Mouse (Mus musculus): ENCODE data around the gene Fyn. TPM values are rescaled to one million over a fixed set of nuclear protein-coding genes. Genes with fewer than 3 reads are reported as not detected.
A peak's percentile ranks its signal among the peaks of the same experiment; 100 is the strongest.

Fyn gene
- polyA plus RNA-seq, 1 experiment from 2014 or later = 36.0 TPM

DNA sequence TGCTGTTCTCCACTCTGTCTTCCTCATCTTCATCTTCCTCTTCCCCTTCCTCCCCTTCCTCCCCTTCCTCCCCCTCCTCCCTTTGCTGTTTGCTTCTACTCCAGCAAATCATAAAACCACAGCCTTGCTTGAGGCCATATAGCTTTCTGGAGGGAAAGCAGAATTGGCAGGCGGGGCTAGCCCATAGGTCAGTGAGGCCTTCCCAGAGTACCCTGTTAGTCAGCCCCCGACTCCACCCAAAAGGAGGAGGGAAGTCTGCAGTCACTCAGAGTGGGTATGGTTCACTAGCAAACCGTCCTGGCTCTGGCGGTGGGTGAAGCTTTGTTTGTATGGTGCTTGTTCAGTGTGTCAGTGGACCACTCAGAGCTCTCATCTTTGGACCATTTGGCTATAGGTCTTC, 80.5 kb downstream of the Fyn start:
- H3K4me3 ChIP-seq (ENCODE audit: low read depth, low read length) = no peak overlapping the region
- DNase-seq (ENCODE audit: low spot score) (no peak), ATAC-seq (replicated peaks; ENCODE audit: low FRiP score, low TSS enrichment, low read depth) (peak; percentile 52)
- no peak overlapping the region for H3K4me2 ChIP-seq (ENCODE audit: low read length)
- 51% methylated on average over 4 of the region's 4 CpGs for WGBS
- peaks cover 21% of the 10 kb centered on the region for H3K4me1 ChIP-seq (replicated peaks; ENCODE audit: control insufficient read depth, insufficient read depth, low read length)
- H3K36me3 ChIP-seq (ENCODE audit: control insufficient read depth, insufficient read depth, low read length) = no peaks in the 10 kb centered on the region
- no peaks in the 10 kb centered on the region for H3K27me3 ChIP-seq (replicated peaks; ENCODE audit: control insufficient read depth, insufficient read depth, low read length)
- no peak overlapping the region for H3K9ac ChIP-seq (ENCODE audit: low read length)
- no peak overlapping the region for H3K27ac ChIP-seq (ENCODE audit: low read depth)
- H3K9me3 ChIP-seq (ENCODE audit: control insufficient read depth, low read length) = no peaks in the 10 kb centered on the region

DNA sequence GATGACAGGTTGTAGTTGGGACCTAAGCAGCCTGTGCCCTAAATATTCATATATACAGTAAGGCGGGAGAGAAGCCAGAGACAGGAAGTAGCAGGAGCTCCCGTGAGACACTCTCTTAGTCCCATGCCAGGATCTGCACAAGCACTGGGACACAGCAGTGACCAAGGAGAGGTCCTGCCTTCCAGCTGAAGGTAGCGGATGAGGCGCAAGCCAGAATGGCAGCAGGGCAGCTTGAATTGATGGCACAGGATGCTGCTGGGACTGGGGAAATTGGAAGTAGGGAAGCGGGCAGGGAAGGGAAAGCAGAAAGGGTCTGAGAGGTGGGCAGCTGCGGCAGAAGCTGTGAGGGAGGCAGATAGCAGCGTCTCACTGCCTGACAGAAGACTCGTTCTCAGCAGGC, 81.7 kb downstream of the Fyn start:
- Histone ChIP-seq H3K4me2 (ENCODE audit: low read length) (no peak overlapping the region), H3K4me3 (ENCODE audit: low read depth, low read length) (no peak overlapping the region), H3K27me3 (replicated peaks; ENCODE audit: control insufficient read depth, insufficient read depth, low read length) (no peaks in the 10 kb centered on the region), H3K36me3 (ENCODE audit: control insufficient read depth, insufficient read depth, low read length) (no peaks in the 10 kb centered on the region), H3K9me3 (ENCODE audit: control insufficient read depth, low read length) (no peaks in the 10 kb centered on the region), H3K9ac (ENCODE audit: low read length) (no peak overlapping the region), H3K4me1 (replicated peaks; ENCODE audit: control insufficient read depth, insufficient read depth, low read length) (peaks cover 23% of the 10 kb centered on the region), H3K27ac (ENCODE audit: low read depth) (peak overlapping the region; percentile 47; the same call in 1 of the 2 replicates)
- WGBS = 57% methylated on average over 8 of the region's 8 CpGs
- no peak for ATAC-seq (replicated peaks; ENCODE audit: low FRiP score, low TSS enrichment, low read depth)
- DNase-seq (ENCODE audit: low spot score) = no peak

DNA sequence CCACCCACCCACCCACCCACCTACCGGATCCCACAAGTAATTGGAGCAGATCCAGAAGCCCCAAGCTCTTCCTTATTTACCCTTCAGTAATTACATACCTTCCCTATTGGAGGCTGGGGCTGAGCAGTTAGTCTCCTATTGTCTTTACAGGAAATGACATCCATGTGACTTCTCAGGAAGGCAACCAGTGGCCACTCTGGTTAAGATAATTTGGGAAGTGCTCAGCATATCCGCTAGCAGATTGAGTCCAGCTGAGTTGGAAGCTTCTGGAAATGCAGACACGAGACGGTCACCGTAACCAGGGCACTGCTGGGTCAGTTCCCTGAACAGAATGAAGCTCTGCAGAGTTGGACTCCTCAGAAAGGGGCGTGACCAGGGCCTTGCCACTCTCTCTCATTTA, 82.4 kb downstream of the Fyn start:
- Histone ChIP-seq H3K4me3 (ENCODE audit: low read depth, low read length) (no peak overlapping the region), H3K27me3 (replicated peaks; ENCODE audit: control insufficient read depth, insufficient read depth, low read length) (no peaks in the 10 kb centered on the region), H3K4me2 (ENCODE audit: low read length) (no peak overlapping the region), H3K4me1 (replicated peaks; ENCODE audit: control insufficient read depth, insufficient read depth, low read length) (peaks cover 23% of the 10 kb centered on the region), H3K27ac (ENCODE audit: low read depth) (no peak overlapping the region), H3K9me3 (ENCODE audit: control insufficient read depth, low read length) (no peaks in the 10 kb centered on the region), H3K9ac (ENCODE audit: low read length) (no peak overlapping the region), H3K36me3 (ENCODE audit: control insufficient read depth, insufficient read depth, low read length) (no peaks in the 10 kb centered on the region; the same call in 1 of the 2 replicates)
- DNase-seq (ENCODE audit: low spot score) (no peak), ATAC-seq (replicated peaks; ENCODE audit: low FRiP score, low TSS enrichment, low read depth) (no peak)
- WGBS = 58% methylated on average over 6 of the region's 6 CpGs

DNA sequence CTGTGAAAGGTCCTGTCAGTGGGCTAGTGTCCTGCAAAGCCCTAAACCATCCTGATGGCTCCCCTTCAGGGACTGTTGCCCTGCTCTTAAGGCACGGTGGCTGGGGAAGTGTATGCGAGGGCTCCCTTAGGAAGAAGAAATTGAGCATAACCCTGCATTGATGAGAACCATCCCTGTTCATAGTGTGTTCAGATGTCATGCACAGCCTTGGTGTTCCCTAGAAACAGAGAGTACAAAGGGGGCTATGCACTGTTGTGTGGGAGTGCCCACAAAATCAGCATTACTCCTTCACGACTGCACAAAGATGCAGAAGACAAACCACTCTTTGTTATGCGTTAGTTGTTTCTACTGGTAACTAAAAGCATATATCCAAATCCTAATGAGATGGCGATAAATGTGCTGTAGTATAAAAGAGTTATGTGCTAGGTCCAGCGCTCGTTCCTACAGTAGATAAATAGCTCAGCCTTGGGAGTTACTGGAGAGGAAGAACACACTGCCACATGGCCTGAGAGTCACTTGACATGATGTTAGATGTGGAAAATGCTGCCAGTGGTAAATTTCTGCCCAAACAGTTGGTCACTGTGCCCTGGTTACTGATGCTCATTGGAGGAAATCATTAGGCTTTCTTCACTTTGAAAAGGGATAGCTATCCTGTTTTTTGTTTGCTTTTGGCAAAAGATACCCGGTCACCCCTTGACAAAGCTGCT, 83.4 kb downstream of the Fyn start:
- no peaks in the 10 kb centered on the region for H3K27me3 ChIP-seq (replicated peaks; ENCODE audit: control insufficient read depth, insufficient read depth, low read length)
- H3K36me3 ChIP-seq (ENCODE audit: control insufficient read depth, insufficient read depth, low read length) = no peaks in the 10 kb centered on the region; the same call in 1 of the 2 replicates
- no peak overlapping the region for H3K4me3 ChIP-seq (ENCODE audit: low read depth, low read length)
- H3K9me3 ChIP-seq (ENCODE audit: control insufficient read depth, low read length) = no peaks in the 10 kb centered on the region
- H3K4me1 ChIP-seq (replicated peaks; ENCODE audit: control insufficient read depth, insufficient read depth, low read length) = peaks cover 23% of the 10 kb centered on the region
- DNase-seq (ENCODE audit: low spot score) = no peak
- H3K9ac ChIP-seq (ENCODE audit: low read length) = no peak overlapping the region
- WGBS = 74% methylated on average over 8 of the region's 8 CpGs
- ATAC-seq (replicated peaks; ENCODE audit: low FRiP score, low TSS enrichment, low read depth) = no peak
- H3K4me2 ChIP-seq (ENCODE audit: low read length) = no peak overlapping the region
- no peak overlapping the region for H3K27ac ChIP-seq (ENCODE audit: low read depth)

DNA sequence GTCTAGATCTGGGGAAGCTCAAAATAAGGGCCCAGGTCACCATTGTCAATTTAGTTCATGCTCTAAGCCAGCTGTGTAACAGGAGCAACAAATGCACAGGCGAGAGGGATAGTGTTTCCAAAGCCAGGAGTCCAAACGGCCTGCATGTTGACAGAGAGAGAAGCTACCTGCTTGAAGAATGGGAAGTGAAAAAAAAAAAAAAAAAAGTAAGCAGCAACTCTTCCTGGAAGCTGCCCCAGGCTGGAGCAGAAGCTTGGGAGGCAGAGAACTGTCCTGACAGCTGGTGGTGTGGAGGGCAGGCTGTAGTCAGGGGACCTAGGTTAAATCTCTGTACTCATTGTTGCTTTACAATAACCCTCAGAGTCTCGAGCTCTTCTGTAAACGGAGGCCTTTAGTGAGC, 86.7 kb downstream of the Fyn start:
- Histone ChIP-seq H3K27ac (ENCODE audit: low read depth) (no peak overlapping the region), H3K9me3 (ENCODE audit: control insufficient read depth, low read length) (no peaks in the 10 kb centered on the region), H3K36me3 (ENCODE audit: control insufficient read depth, insufficient read depth, low read length) (no peaks in the 10 kb centered on the region; the same call in 1 of the 2 replicates), H3K4me2 (ENCODE audit: low read length) (no peak overlapping the region), H3K4me3 (ENCODE audit: low read depth, low read length) (no peak overlapping the region), H3K4me1 (replicated peaks; ENCODE audit: control insufficient read depth, insufficient read depth, low read length) (peaks cover 32% of the 10 kb centered on the region), H3K9ac (ENCODE audit: low read length) (no peak overlapping the region), H3K27me3 (replicated peaks; ENCODE audit: control insufficient read depth, insufficient read depth, low read length) (no peaks in the 10 kb centered on the region)
- ATAC-seq (replicated peaks; ENCODE audit: low FRiP score, low TSS enrichment, low read depth) (no peak), DNase-seq (ENCODE audit: low spot score) (no peak)
- 53% methylated on average over 4 of the region's 4 CpGs for WGBS

DNA sequence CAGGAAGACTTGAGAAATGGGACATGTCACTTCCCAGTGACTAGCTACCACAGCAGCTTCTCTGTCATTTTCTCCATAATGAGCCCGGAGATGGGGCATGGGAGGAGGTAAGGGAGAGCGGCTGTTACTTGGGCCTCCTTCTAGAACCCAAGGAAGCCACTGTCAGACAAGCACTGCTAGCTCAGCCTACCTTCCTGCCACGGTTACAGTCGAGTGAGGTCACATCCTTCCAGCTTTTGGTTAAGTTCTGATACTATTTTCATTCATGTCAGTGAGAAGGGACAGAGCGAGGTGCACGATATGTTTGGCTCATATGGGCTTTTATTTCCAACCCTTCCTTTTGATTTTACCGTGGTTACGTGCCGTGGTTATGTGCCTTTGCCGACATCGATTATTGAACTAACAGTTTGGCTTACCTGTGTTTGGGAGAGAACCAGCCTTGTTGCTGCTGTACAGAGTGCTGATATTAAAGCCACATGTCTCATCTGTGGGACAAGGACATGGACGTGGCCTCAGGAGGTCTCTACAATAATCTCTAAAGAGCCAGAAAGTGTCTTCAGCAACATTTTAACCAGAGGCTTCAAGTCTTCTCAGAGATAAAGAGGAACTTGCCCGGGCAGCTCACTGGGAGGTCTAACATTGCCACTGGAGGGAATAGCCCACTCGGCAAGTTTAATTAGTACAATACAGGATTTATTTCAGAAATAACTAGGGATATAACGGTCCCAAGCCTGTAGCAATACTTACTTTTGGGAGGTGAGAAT, 87.4 kb downstream of the Fyn start:
- H3K4me2 ChIP-seq (ENCODE audit: low read length) = no peak overlapping the region
- H3K4me3 ChIP-seq (ENCODE audit: low read depth, low read length) = no peak overlapping the region
- H3K4me1 ChIP-seq (replicated peaks; ENCODE audit: control insufficient read depth, insufficient read depth, low read length) = peaks cover 31% of the 10 kb centered on the region
- no peak overlapping the region for H3K27ac ChIP-seq (ENCODE audit: low read depth)
- DNase-seq (ENCODE audit: low spot score) (no peak), ATAC-seq (replicated peaks; ENCODE audit: low FRiP score, low TSS enrichment, low read depth) (no peak)
- 87% methylated on average over 15 of the region's 15 CpGs for WGBS
- H3K9me3 ChIP-seq (ENCODE audit: control insufficient read depth, low read length) = no peaks in the 10 kb centered on the region
- H3K36me3 ChIP-seq (ENCODE audit: control insufficient read depth, insufficient read depth, low read length) = no peaks in the 10 kb centered on the region; the same call in 1 of the 2 replicates
- H3K27me3 ChIP-seq (replicated peaks; ENCODE audit: control insufficient read depth, insufficient read depth, low read length) = no peaks in the 10 kb centered on the region
- H3K9ac ChIP-seq (ENCODE audit: low read length) = no peak overlapping the region

DNA sequence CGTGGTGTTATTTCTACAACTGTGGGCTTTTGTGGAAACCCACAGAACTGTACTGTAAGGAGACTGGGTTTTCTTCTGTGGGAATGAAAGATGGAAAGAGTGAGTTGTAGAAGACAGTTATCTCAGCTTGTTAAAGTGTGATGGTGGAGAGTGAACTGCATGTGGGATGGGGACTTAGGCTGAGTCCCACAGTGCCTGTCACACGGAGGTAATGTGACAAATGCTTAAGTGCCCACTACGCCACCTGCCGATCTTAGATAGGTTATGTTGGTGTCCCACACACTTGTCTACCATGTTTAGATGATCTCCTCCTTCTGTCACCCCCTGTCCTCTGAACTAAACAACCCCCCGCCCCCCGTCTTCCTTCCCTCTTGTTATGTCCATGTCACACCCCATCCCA, 88.1 kb downstream of the Fyn start:
- 88% methylated on average over 6 of the region's 6 CpGs for WGBS
- H3K4me1 ChIP-seq (replicated peaks; ENCODE audit: control insufficient read depth, insufficient read depth, low read length) = peaks cover 25% of the 10 kb centered on the region
- no peak overlapping the region for H3K4me2 ChIP-seq (ENCODE audit: low read length)
- no peak overlapping the region for H3K27ac ChIP-seq (ENCODE audit: low read depth)
- no peak for DNase-seq (ENCODE audit: low spot score)
- H3K4me3 ChIP-seq (ENCODE audit: low read depth, low read length) = no peak overlapping the region
- no peaks in the 10 kb centered on the region for H3K27me3 ChIP-seq (replicated peaks; ENCODE audit: control insufficient read depth, insufficient read depth, low read length)
- H3K36me3 ChIP-seq (ENCODE audit: control insufficient read depth, insufficient read depth, low read length) = no peaks in the 10 kb centered on the region; the same call in 1 of the 2 replicates
- H3K9ac ChIP-seq (ENCODE audit: low read length) = no peak overlapping the region
- H3K9me3 ChIP-seq (ENCODE audit: control insufficient read depth, low read length) = no peaks in the 10 kb centered on the region
- no peak for ATAC-seq (replicated peaks; ENCODE audit: low FRiP score, low TSS enrichment, low read depth)

DNA sequence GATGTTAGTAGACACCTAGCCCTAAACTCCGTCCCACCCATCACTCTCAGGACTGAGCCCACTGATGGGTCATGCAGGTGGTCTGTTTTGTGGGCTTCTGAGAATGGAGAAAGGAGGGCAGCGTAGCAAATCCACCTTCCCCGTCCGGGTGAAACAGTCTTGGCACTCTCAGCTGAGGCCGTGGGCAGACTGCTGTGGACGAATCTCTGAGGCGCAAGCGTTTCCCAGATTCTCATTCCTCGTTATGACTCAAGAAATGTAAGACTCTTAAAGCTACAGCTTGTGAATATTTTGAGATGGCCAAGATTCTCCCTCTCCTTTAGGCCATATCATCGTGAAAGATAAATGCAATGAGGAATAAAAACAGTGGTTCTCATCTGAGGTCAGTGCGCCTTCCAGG, 88.6 kb downstream of the Fyn start:
- Histone ChIP-seq H3K27me3 (replicated peaks; ENCODE audit: control insufficient read depth, insufficient read depth, low read length) (no peaks in the 10 kb centered on the region), H3K27ac (ENCODE audit: low read depth) (no peak overlapping the region), H3K9me3 (ENCODE audit: control insufficient read depth, low read length) (no peaks in the 10 kb centered on the region), H3K4me1 (replicated peaks; ENCODE audit: control insufficient read depth, insufficient read depth, low read length) (peaks cover 29% of the 10 kb centered on the region), H3K9ac (ENCODE audit: low read length) (no peak overlapping the region), H3K4me3 (ENCODE audit: low read depth, low read length) (no peak overlapping the region), H3K4me2 (ENCODE audit: low read length) (no peak overlapping the region), H3K36me3 (ENCODE audit: control insufficient read depth, insufficient read depth, low read length) (no peaks in the 10 kb centered on the region; the same call in 1 of the 2 replicates)
- DNase-seq (ENCODE audit: low spot score) (no peak), ATAC-seq (replicated peaks; ENCODE audit: low FRiP score, low TSS enrichment, low read depth) (no peak)
- 87% methylated on average over 11 of the region's 11 CpGs for WGBS

Data from intestine, embryonic 14.5 days (tissue).